9 mouse cellular contexts compared by ENCODE assay signal in genomic region chr11:22991218-22991835, GRCm38 (mm10). TPM values are rescaled to one million over a fixed set of nuclear protein-coding genes. Genes with fewer than 3 reads are reported as not detected.
DNase-seq lines count a peak whose midpoint lies in the region; ATAC-seq and TF ChIP-seq lines count a peak whose summit lies in the region.
"Had no signal": no experiment of that assay in that cellular context is flagged by ENCODE, and none has a peak within 500 bp of the region (broad histone marks: within the 10 kb centered on the region; RNA-seq: fewer than 3 reads in every experiment).

No protein-coding gene starts in this region.

- H3K36me3 ChIP-seq in heart, adult 2 months (ENCODE audit: control insufficient read depth, insufficient read depth, low read length) = peaks cover 6% of the 10 kb centered on the region; the same call in 1 of the 2 replicates
- peaks cover 26% of the 10 kb centered on the region for H3K36me3 ChIP-seq in forebrain, embryonic 12.5 days (replicated peaks)
- H3K36me3 ChIP-seq in liver, embryonic 14.5 days (replicated peaks; ENCODE audit: control insufficient read depth, insufficient read depth, low read depth) = peaks cover 27% of the 10 kb centered on the region

- no peaks in the 10 kb centered on the region for H3K9me3 ChIP-seq in forebrain, embryonic 12.5 days
- no peaks in the 10 kb centered on the region for H3K9me3 ChIP-seq in liver, embryonic 14.5 days (ENCODE audit: control insufficient read depth, low read length)

- H3K79me2 ChIP-seq in heart, adult 2 months (replicated peaks; ENCODE audit: control insufficient read depth, insufficient read depth, low read length) = peaks cover 2% of the 10 kb centered on the region; the same call in 1 of the 2 replicates

- H3K9ac ChIP-seq in heart, adult 2 months (ENCODE audit: low read depth, low read length) = peak overlapping the region; percentile 61
- peak overlapping the region; percentile 91 for H3K9ac ChIP-seq in forebrain, embryonic 12.5 days
- peak overlapping the region; percentile 76 for H3K9ac ChIP-seq in liver, embryonic 14.5 days (replicated peaks)

- no peak for TF ChIP-seq CTCF in heart, adult 2 months (IDR thresholded peaks at IDR 0.05)
- no peak for TF ChIP-seq CTCF in liver, embryonic 14.5 days (IDR thresholded peaks at IDR 0.05; ENCODE audit: low read depth)

- no peak for TF ChIP-seq POLR2A in heart, adult 2 months (IDR thresholded peaks at IDR 0.05; ENCODE audit: insufficient read depth, low read depth, low read length)

- H3K4me3 ChIP-seq in heart, adult 2 months = peak overlapping the region; percentile 67
- peak overlapping the region; percentile 94 for H3K4me3 ChIP-seq in forebrain, embryonic 12.5 days (replicated peaks)
- H3K4me3 ChIP-seq in liver, embryonic 14.5 days (ENCODE audit: insufficient read depth in 1 of 2, low read depth in 2 of 2, low read length in 2 of 2) = peak overlapping the region; percentile 65 to 71

- peaks cover 6% of the 10 kb centered on the region for H3K4me1 ChIP-seq in heart, adult 2 months (ENCODE audit: control insufficient read depth, insufficient read depth, low read length)
- H3K4me1 ChIP-seq in forebrain, embryonic 12.5 days = peaks cover 11% of the 10 kb centered on the region
- H3K4me1 ChIP-seq in liver, embryonic 14.5 days (replicated peaks; ENCODE audit: control insufficient read depth in 2 of 2, insufficient read depth in 2 of 2, low read length in 1 of 2) = peaks cover 4 to 11% of the 10 kb centered on the region in 2 experiments

- H3K27ac ChIP-seq in heart, adult 2 months = peak overlapping the region; percentile 65; the same call in 1 of the 2 replicates
- 0 out of 2 replicates have a peak overlapping the region, but pooled peaks have one; percentile 94 for H3K27ac ChIP-seq in forebrain, embryonic 12.5 days
- H3K27ac ChIP-seq in liver, embryonic 14.5 days = peak overlapping the region; percentile 1

- no peak for TF ChIP-seq EP300 in heart, adult 2 months (IDR thresholded peaks at IDR 0.05; ENCODE audit: insufficient read depth, low read depth, low read length)
- no peak for TF ChIP-seq EP300 in liver, embryonic 14.5 days (IDR thresholded peaks at IDR 0.05; ENCODE audit: low read depth)

- 7% methylated on average over 14 of the region's 14 CpGs for WGBS in heart, adult 2 months
- WGBS in forebrain, embryonic 12.5 days = 14% methylated on average over 14 of the region's 14 CpGs
- 5% methylated on average over 14 of the region's 14 CpGs for WGBS in liver, embryonic 14.5 days (ENCODE audit: insufficient replicate concordance)

- H3K27me3 ChIP-seq in heart, adult 2 months (ENCODE audit: control insufficient read depth, insufficient read depth, low read length) = no peaks in the 10 kb centered on the region
- no peaks in the 10 kb centered on the region for H3K27me3 ChIP-seq in forebrain, embryonic 12.5 days
- no peaks in the 10 kb centered on the region for H3K27me3 ChIP-seq in liver, embryonic 14.5 days (ENCODE audit: control insufficient read depth, insufficient read depth, low read length)
- H3K27me3 ChIP-seq: Patski had no signal

- ATAC-seq in forebrain, embryonic 12.5 days (ENCODE audit: low FRiP score) = no peak
- ATAC-seq in liver, embryonic 14.5 days (ENCODE audit: insufficient read depth) = no peak

- intact Hi-C loops in heart, adult 2 months (cut with DNase I) = loop anchor here (2.0 to 10.0 kb wide), 4 partner anchors 15 to 903 kb away; partner anchors contain the start of genes Fam161a and Papolg
- intact Hi-C loops in left cerebral cortex, postnatal 25 days (cut with DNase I) = loop anchor here (5.0 to 10.0 kb wide), 3 partner anchors 81 to 503 kb away; partner anchors contain the start of genes Ahsa2 and Xpo1

- peak overlapping the region; percentile 94 for H3K4me2 ChIP-seq in forebrain, embryonic 12.5 days
- H3K4me2 ChIP-seq in liver, embryonic 14.5 days (ENCODE audit: low read depth) = peak overlapping the region; percentile 80

- DNase-seq in heart, adult 2 months = no peak
- no peak for DNase-seq in heart, adult 8-10 months (ENCODE audit: low spot score)
- DNase-seq in CD4-positive helper T cell, adult 2 months (ENCODE audit: low read depth, low spot score) = peak; percentile 25
- DNase-seq in liver, embryonic 14.5 days (ENCODE audit: low read depth in 3 of 3, low spot score in 3 of 3) = no peak
- no peak for DNase-seq in urinary bladder, postnatal 36 days (ENCODE audit: low spot score in 2 of 2)
- DNase-seq in left cerebral cortex, postnatal 25 days (ENCODE audit: low spot score in 2 of 2) = no peak
- no peak for DNase-seq in adrenal gland, postnatal 10 days

RNA-seq across cellular contexts. Expression of gene Cct4, which starts 1.0 kb away (rescaled TPM):
- total RNA-seq in heart, adult 2 months (2021) = 100 to 1,000 TPM; 114 to 129 TPM
- polyA plus RNA-seq in heart, adult 2 months (2012; rRNA removed) = 54.2 and 72.3 TPM in 2 replicates
- 100 to 1,000 TPM in 3 of 4 experiments, 10 to 100 TPM in 1; 91.9 to 116 (median 105) TPM for total RNA-seq in heart, adult 8-10 months (2022)
- polyA plus RNA-seq in forebrain, embryonic 12.5 days (2016; fragmentation: Nextera tagmentation; extraction: Ambion mirVana) = 352 and 361 TPM in 2 replicates
- 41.0 and 65.4 TPM in 2 replicates for polyA plus RNA-seq in liver, embryonic 14.5 days (2012; rRNA removed)
- polyA plus RNA-seq in liver, embryonic 14.5 days (2014; fragmentation: Nextera tagmentation; extraction: Ambion mirVana) = 142 and 158 TPM in 2 replicates
- 100 to 1,000 TPM; 101 to 109 TPM for total RNA-seq in left cerebral cortex, postnatal 25 days (2021)
- 100 to 1,000 TPM; 175 to 185 TPM for total RNA-seq in adrenal gland, postnatal 10 days (2021)

RNA-seq across cellular contexts. Expression of gene Commd1, which starts 9.1 kb away (rescaled TPM):
- total RNA-seq in heart, adult 2 months (2021) = 100 to 1,000 TPM; 138 to 158 TPM
- 26.7 and 40.1 TPM in 2 replicates for polyA plus RNA-seq in heart, adult 2 months (2012; rRNA removed)
- total RNA-seq in heart, adult 8-10 months (2022) = 100 to 1,000 TPM; 133 to 141 (median 141) TPM
- 313 and 317 TPM in 2 replicates for polyA plus RNA-seq in forebrain, embryonic 12.5 days (2016; fragmentation: Nextera tagmentation; extraction: Ambion mirVana)
- 10.9 and 35.6 TPM in 2 replicates for polyA plus RNA-seq in liver, embryonic 14.5 days (2012; rRNA removed)
- polyA plus RNA-seq in liver, embryonic 14.5 days (2014; fragmentation: Nextera tagmentation; extraction: Ambion mirVana) = 203 and 221 TPM in 2 replicates
- 10 to 100 TPM; 40.3 to 47.2 TPM for total RNA-seq in left cerebral cortex, postnatal 25 days (2021)
- 100 to 1,000 TPM; 128 to 134 TPM for total RNA-seq in adrenal gland, postnatal 10 days (2021)

RNA-seq across cellular contexts. Expression of gene Gm28048, which starts 9.4 kb away (rescaled TPM):
- total RNA-seq in heart, adult 2 months (2021) = 1 to 10 TPM; 5.2 to 7.0 TPM
- polyA plus RNA-seq in heart, adult 2 months (2012; rRNA removed) = 2.1 and 8.3 TPM in 2 replicates
- total RNA-seq in heart, adult 8-10 months (2022) = 1 to 10 TPM; 2.4 to 7.1 (median 4.1) TPM
- polyA plus RNA-seq in forebrain, embryonic 12.5 days (2016; fragmentation: Nextera tagmentation; extraction: Ambion mirVana) = 4.7 and 5.1 TPM in 2 replicates
- 2.3 and 2.8 TPM in 2 replicates for polyA plus RNA-seq in liver, embryonic 14.5 days (2012; rRNA removed)
- 6.8 and 9.2 TPM in 2 replicates for polyA plus RNA-seq in liver, embryonic 14.5 days (2014; fragmentation: Nextera tagmentation; extraction: Ambion mirVana)
- total RNA-seq in left cerebral cortex, postnatal 25 days (2021) = 10 to 100 TPM; 11.3 to 16.0 TPM
- 10 to 100 TPM; 27.1 to 33.0 TPM for total RNA-seq in adrenal gland, postnatal 10 days (2021)

RNA-seq across cellular contexts. Expression of gene Fam161a, which starts 16.0 kb away (rescaled TPM):
- total RNA-seq in heart, adult 2 months (2021) = 1 to 10 TPM; 1.9 to 2.3 TPM
- polyA plus RNA-seq in heart, adult 2 months (2012; rRNA removed) = 1.2 and 1.3 TPM in 2 replicates
- total RNA-seq in heart, adult 8-10 months (2022) = 1 to 10 TPM in 3 of 4 experiments, under 1 TPM in 1; 0.79 to 2.2 (median 1.6) TPM
- polyA plus RNA-seq in forebrain, embryonic 12.5 days (2016; fragmentation: Nextera tagmentation; extraction: Ambion mirVana) = 2.8 and 3.2 TPM in 2 replicates
- 0.61 and 0.93 TPM in 2 replicates for polyA plus RNA-seq in liver, embryonic 14.5 days (2012; rRNA removed)
- 1.4 and 1.9 TPM in 2 replicates for polyA plus RNA-seq in liver, embryonic 14.5 days (2014; fragmentation: Nextera tagmentation; extraction: Ambion mirVana)
- 1 to 10 TPM; 2.5 to 4.9 TPM for total RNA-seq in left cerebral cortex, postnatal 25 days (2021)
- total RNA-seq in adrenal gland, postnatal 10 days (2021) = 10 to 100 TPM; 16.2 to 28.9 TPM

RNA-seq across cellular contexts. Expression of gene Zrsr1, which starts 19.5 kb away (rescaled TPM):
- 10 to 100 TPM; 15.1 to 22.0 TPM for total RNA-seq in heart, adult 2 months (2021)
- polyA plus RNA-seq in heart, adult 2 months (2012; rRNA removed) = 4.6 and 7.2 TPM in 2 replicates
- total RNA-seq in heart, adult 8-10 months (2022) = 10 to 100 TPM; 19.1 to 29.4 (median 20.6) TPM
- 4.2 and 5.4 TPM in 2 replicates for polyA plus RNA-seq in forebrain, embryonic 12.5 days (2016; fragmentation: Nextera tagmentation; extraction: Ambion mirVana)
- polyA plus RNA-seq in liver, embryonic 14.5 days (2012; rRNA removed) = 6.2 and 12.6 TPM in 2 replicates
- polyA plus RNA-seq in liver, embryonic 14.5 days (2014; fragmentation: Nextera tagmentation; extraction: Ambion mirVana) = 1.8 and 2.3 TPM in 2 replicates
- 10 to 100 TPM; 59.0 to 60.9 TPM for total RNA-seq in left cerebral cortex, postnatal 25 days (2021)
- 10 to 100 TPM; 15.3 to 18.9 TPM for total RNA-seq in adrenal gland, postnatal 10 days (2021)

Comparison
In these comparisons a context has a peak if more than half of its experiments do, and no peak if none do; other contexts are left out.
1. H3K27ac ChIP-seq: peak in every context shown above with its lines; median percentile 94 in forebrain, embryonic 12.5 days; 65 in heart, adult 2 months; 1 in liver, embryonic 14.5 days.